Mouse (Mus musculus) CH12.LX (cell line): ENCODE results near the gene Shisal2b.

Experiments
- KAT2A ChIP-seq: IDR thresholded peaks from 2 replicates; pipeline ENCODE4 v1.6.1; 2012; ENCODE audit warnings: low read length, improper control_type of control experiment, inconsistent platforms; ENCODE audit not compliant: insufficient replicate concordance
- NRF1 ChIP-seq: IDR thresholded peaks from 2 replicates; pipeline ENCODE4 v1.6.1; 2014; ENCODE audit warnings: low read depth, mild to moderate bottlenecking, inconsistent platforms, low read length, improper control_type of control experiment, moderate library complexity
- POLR2A ChIP-seq: IDR thresholded peaks from 2 replicates; pipeline ENCODE4 v1.6.1; 2011; ENCODE audit warnings: low read depth, mild to moderate bottlenecking, improper control_type of control experiment, low read length
- RCOR1 ChIP-seq: conservative IDR thresholded peaks from 2 replicates; pipeline ENCODE4 v1.6.1; 2012; ENCODE audit warnings: low read depth, mild to moderate bottlenecking, inconsistent platforms, low read length, improper control_type of control experiment

DNA sequence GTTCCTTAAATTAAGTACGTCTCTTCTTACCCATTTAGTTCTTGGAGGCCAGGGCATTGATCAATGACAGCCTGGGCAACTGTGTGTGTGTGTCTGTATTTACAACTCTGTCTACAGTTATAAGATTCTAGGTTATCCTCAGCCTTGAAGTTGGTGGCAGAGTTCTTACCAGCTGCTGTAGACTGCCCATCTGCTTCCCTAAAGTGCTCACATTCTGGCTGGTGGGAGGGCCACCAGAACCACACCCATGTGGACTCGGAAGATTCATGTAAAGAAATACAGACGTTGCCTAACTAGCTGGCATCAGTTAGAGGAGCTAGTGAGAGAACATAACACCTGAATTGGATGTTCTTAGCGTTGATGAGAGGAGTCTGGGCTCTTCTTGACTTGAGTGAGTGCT is 21.8 kb downstream of the Shisal2b start:
- TF ChIP-seq NRF1 = no peak
- no peak for TF ChIP-seq RCOR1
- no peak for TF ChIP-seq KAT2A
- no peak for TF ChIP-seq POLR2A
